28 mouse cellular contexts compared by ENCODE assay signal in the genomic region with DNA sequence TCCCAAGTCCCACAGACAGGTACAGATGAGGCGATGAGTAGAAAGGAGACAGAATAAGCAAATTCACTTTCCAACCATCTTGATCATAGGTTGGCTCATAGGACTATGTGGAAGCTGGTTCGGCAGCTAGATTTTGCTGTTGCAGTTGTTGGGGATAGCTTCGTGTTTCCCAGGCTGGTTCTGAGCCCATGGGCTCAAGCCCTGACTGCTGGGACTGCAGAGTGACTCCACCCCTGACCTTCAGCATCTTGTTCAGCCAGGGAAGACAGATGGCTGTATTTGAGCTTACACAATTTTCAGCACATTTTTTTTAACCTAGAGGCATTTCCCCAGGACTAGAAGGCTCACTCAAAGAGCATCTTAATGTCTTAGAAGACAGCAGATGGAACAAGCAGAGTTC.
"Had no signal": no experiment of that assay in that cellular context is flagged by ENCODE, and none has a peak within 500 bp of the region (broad histone marks: within the 10 kb centered on the region; RNA-seq: fewer than 3 reads in every experiment).

No protein-coding gene starts in this region.

- H3K27me3 ChIP-seq: heart, embryonic 13.5 days; heart, embryonic 15.5 days; hindbrain, embryonic 13.5 days; intestine, embryonic 15.5 days; kidney, embryonic 15.5 days; limb, embryonic 13.5 days; liver, embryonic 13.5 days; liver, embryonic 15.5 days had no signal

- H3K9ac ChIP-seq: heart, embryonic 13.5 days; heart, embryonic 15.5 days; hindbrain, embryonic 13.5 days; intestine, embryonic 15.5 days; kidney, embryonic 15.5 days; limb, embryonic 13.5 days; liver, embryonic 13.5 days; liver, embryonic 15.5 days; liver, postnatal 0 days had no signal

- H3K27ac ChIP-seq: heart, embryonic 10.5 days; heart, embryonic 13.5 days; heart, embryonic 15.5 days; hindbrain, embryonic 10.5 days; hindbrain, embryonic 13.5 days; intestine, embryonic 15.5 days; kidney, embryonic 15.5 days; layer of hippocampus, adult 2 months; liver, embryonic 13.5 days; liver, embryonic 15.5 days had no signal

- H3K4me2 ChIP-seq: heart, embryonic 13.5 days; heart, embryonic 15.5 days; hindbrain, embryonic 13.5 days; intestine, embryonic 15.5 days; kidney, embryonic 15.5 days; limb, embryonic 13.5 days; liver, embryonic 11.5 days; liver, embryonic 13.5 days; liver, embryonic 15.5 days had no signal

- H3K4me1 ChIP-seq: hindbrain, embryonic 10.5 days; intestine, embryonic 15.5 days; kidney, embryonic 15.5 days; liver, embryonic 13.5 days; liver, embryonic 15.5 days had no signal

- ATAC-seq: forebrain, embryonic 16.5 days; hindbrain, embryonic 16.5 days; inflammation-experienced regulatory T-cells, adult 6 months; intestine, embryonic 15.5 days; intestine, postnatal 0 days; liver, postnatal 0 days had no signal

- H3K36me3 ChIP-seq: heart, embryonic 15.5 days; hindbrain, embryonic 10.5 days; intestine, embryonic 15.5 days; kidney, embryonic 15.5 days; limb, embryonic 13.5 days; liver, embryonic 13.5 days; liver, embryonic 15.5 days had no signal

- DNase-seq: gastrocnemius, postnatal 14 days; gastrocnemius, postnatal 36 days; heart, postnatal 14 days; heart, postnatal 4 days; kidney, adult 18-20 months; kidney, adult 9 months; kidney, postnatal 10 days; kidney, postnatal 25 days; kidney, postnatal 4 days; left cerebral cortex, postnatal 4 days; liver; liver, embryonic 13.5 days; liver, postnatal 0 days had no signal

- H3K4me3 ChIP-seq: heart, embryonic 10.5 days; heart, embryonic 13.5 days; heart, embryonic 15.5 days; hindbrain, embryonic 10.5 days; hindbrain, embryonic 13.5 days; intestine, embryonic 15.5 days; kidney, embryonic 15.5 days; layer of hippocampus, adult 2 months; limb, embryonic 13.5 days; liver, embryonic 13.5 days; liver, embryonic 15.5 days had no signal

- H3K9me3 ChIP-seq: heart, embryonic 10.5 days; heart, embryonic 13.5 days; heart, embryonic 15.5 days; hindbrain, embryonic 10.5 days; intestine, embryonic 15.5 days; kidney, embryonic 15.5 days; liver, embryonic 13.5 days; liver, embryonic 15.5 days had no signal
